Mouse (Mus musculus): Measurements from ENCODE around the gene Htr2a. TPM values are rescaled to one million over a fixed set of nuclear protein-coding genes. Genes with fewer than 3 reads are reported as not detected.
A peak's percentile ranks its signal among the peaks of the same experiment; 100 is the strongest.

Gene Htr2a
- polyA plus RNA-seq, 1 experiment: 10.4 TPM

DNA sequence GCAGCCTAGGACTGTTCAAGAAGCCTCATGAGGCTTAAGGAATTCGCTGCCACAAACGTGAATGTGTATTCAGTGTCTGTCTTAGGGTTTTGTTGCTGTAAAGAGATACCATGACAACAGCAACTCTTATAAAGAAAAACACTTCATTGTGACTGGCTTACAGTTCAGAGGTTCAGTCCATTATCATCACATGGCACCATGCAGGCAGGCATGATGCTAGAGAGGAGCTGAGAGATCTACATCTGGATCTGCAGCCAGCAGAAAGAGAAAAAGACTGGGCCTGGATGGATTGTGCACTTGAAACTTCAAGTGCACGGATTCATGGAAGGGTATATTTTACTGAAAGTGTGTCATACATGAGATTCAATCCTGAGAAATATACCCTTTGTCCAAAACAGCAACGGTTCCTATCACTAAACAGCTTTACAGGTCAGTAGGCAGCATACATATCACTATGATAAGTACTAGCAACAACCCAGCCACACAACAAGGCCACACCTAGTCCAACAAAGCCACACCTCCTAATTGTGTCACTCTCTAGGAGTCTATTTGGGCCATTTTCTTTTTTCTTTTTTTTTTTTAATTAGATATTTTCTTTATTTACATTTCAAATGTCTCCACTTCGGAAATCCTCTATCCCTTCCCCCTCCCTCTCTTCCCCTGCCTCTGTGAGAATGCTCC lies 43.8 kb downstream of the Htr2a start:
- TF ChIP-seq POLR2A (IDR thresholded peaks at IDR 0.05; ENCODE audit: extremely low read depth, insufficient read depth, low read length) (no peak), CTCF (IDR thresholded peaks at IDR 0.05; ENCODE audit: extremely low read depth, insufficient read depth, low read length) (no peak)
- H3K4me1 ChIP-seq (ENCODE audit: control insufficient read depth, insufficient read depth, low read length): no peaks in the 10 kb centered on the region
- no peak overlapping the region for H3K27ac ChIP-seq (ENCODE audit: insufficient read depth, low read length)
- no peak overlapping the region for H3K4me3 ChIP-seq (ENCODE audit: insufficient read depth, low read length)

DNA sequence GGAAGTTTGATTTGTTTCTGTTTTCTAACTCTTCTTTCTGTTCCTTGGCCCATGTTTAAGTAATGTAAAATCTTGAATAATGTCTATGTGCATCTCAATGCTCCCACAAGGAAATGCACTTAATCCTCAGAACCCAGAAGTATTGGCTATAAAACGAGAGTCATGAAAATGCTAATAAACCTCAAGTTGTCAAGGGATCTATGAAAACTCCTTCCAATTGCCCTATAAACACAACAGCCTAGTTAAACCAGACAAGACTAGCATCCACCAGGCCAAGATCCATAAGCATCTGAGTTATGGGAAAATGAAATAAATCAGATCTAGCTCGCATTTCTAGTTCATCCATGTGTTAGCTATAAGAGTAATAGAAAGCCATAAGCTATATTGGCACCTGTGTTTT lies 51.3 kb downstream of the Htr2a start:
- TF ChIP-seq CTCF (IDR thresholded peaks at IDR 0.05; ENCODE audit: extremely low read depth, insufficient read depth, low read length) (no peak), POLR2A (IDR thresholded peaks at IDR 0.05; ENCODE audit: extremely low read depth, insufficient read depth, low read length) (no peak)
- Histone ChIP-seq H3K4me3 (ENCODE audit: insufficient read depth, low read length) (no peak overlapping the region), H3K27ac (ENCODE audit: insufficient read depth, low read length) (no peak overlapping the region), H3K4me1 (ENCODE audit: control insufficient read depth, insufficient read depth, low read length) (no peaks in the 10 kb centered on the region)

DNA sequence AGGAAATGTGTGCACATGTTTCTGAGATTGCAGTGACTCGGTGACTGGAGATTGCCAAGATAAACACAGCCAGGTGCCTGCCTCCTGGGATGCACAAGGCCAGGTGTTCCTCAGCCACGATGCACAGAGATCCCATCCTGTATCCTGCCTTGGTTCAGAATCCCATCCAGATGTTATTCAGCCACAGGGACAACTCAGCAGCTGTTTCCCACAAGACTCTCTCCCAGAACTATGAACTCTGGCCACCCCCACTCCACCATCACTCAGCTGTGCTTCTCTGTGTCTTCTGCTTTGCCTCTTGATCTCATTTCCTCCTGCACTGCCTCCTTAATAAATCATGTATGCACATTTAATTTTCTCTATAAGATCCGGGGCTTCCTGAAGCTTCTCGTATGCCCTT lies 56.1 kb downstream of the Htr2a start:
- TF ChIP-seq POLR2A (IDR thresholded peaks at IDR 0.05; ENCODE audit: extremely low read depth, insufficient read depth, low read length): no peak
- no peak for TF ChIP-seq CTCF (IDR thresholded peaks at IDR 0.05; ENCODE audit: extremely low read depth, insufficient read depth, low read length)
- no peak overlapping the region for H3K27ac ChIP-seq (ENCODE audit: insufficient read depth, low read length)
- H3K4me3 ChIP-seq (ENCODE audit: insufficient read depth, low read length): no peak overlapping the region
- no peaks in the 10 kb centered on the region for H3K4me1 ChIP-seq (ENCODE audit: control insufficient read depth, insufficient read depth, low read length)

DNA sequence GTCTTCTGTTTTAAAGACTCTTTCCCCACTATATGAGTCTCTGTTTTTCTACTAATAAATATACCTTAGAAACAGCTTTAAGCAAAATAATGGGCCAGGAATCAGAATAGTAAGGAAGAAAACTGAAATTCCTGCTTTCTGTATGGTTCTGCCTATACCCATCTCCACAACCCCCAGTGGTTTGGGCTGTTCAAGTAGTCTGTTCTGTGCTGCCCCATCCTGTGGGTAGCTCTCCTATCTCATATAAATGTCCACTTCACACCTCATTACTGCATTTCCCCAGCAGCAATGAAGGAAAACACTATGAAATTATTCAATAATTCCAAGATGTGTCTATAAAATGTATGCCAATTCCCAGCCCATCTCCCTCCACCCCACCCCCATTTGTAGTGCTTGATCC lies 56.8 kb downstream of the Htr2a start:
- H3K4me3 ChIP-seq (ENCODE audit: insufficient read depth, low read length): no peak overlapping the region
- no peaks in the 10 kb centered on the region for H3K4me1 ChIP-seq (ENCODE audit: control insufficient read depth, insufficient read depth, low read length)
- H3K27ac ChIP-seq (ENCODE audit: insufficient read depth, low read length): no peak overlapping the region
- no peak for TF ChIP-seq CTCF (IDR thresholded peaks at IDR 0.05; ENCODE audit: extremely low read depth, insufficient read depth, low read length)
- TF ChIP-seq POLR2A (IDR thresholded peaks at IDR 0.05; ENCODE audit: extremely low read depth, insufficient read depth, low read length): no peak

DNA sequence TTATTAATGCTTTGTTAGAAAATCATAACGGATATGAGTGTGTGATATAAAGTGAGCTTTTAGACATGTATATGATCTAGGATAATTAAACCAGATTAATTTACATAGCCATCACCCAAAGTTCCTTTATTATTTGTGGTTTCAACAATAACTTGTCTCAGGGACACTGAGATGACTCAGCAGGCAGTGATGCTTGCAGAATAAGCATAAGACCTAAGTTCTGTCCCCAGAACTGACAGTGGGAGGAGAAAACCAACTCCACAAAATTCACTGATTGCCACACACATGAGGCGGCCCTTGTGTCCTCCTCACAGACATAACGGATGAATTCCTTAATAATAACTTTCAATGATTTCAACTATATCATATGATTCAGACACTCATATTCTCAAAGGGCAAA lies 58.6 kb downstream of the Htr2a start:
- H3K27ac ChIP-seq (ENCODE audit: insufficient read depth, low read length): no peak overlapping the region
- TF ChIP-seq POLR2A (IDR thresholded peaks at IDR 0.05; ENCODE audit: extremely low read depth, insufficient read depth, low read length): no peak
- TF ChIP-seq CTCF (IDR thresholded peaks at IDR 0.05; ENCODE audit: extremely low read depth, insufficient read depth, low read length): no peak
- no peak overlapping the region for H3K4me3 ChIP-seq (ENCODE audit: insufficient read depth, low read length)
- H3K4me1 ChIP-seq (ENCODE audit: control insufficient read depth, insufficient read depth, low read length): no peaks in the 10 kb centered on the region

DNA sequence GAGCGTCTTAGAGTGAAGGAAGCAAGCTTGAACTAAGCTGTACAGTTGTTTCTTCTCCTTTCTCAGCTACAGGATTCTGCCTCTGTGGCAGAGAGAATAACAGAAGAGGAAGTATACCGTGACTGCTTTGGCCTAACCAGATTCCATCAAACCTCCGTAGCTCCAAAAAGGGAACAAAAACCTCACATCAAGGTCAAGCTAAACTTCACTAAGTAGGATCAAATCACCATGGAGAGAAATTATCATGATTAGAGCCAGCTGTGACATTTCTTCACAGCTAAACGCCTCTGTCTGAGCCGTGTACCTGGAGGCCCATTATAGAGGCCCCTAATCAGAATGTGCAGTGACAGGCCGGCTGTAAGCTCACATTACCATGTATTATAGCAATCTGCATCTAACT lies 63.3 kb downstream of the Htr2a start:
- Histone ChIP-seq H3K4me1 (ENCODE audit: control insufficient read depth, insufficient read depth, low read length) (no peaks in the 10 kb centered on the region), H3K4me3 (ENCODE audit: insufficient read depth, low read length) (no peak overlapping the region), H3K27ac (ENCODE audit: insufficient read depth, low read length) (no peak overlapping the region)
- no peak for TF ChIP-seq CTCF (IDR thresholded peaks at IDR 0.05; ENCODE audit: extremely low read depth, insufficient read depth, low read length)
- no peak for TF ChIP-seq POLR2A (IDR thresholded peaks at IDR 0.05; ENCODE audit: extremely low read depth, insufficient read depth, low read length)

DNA sequence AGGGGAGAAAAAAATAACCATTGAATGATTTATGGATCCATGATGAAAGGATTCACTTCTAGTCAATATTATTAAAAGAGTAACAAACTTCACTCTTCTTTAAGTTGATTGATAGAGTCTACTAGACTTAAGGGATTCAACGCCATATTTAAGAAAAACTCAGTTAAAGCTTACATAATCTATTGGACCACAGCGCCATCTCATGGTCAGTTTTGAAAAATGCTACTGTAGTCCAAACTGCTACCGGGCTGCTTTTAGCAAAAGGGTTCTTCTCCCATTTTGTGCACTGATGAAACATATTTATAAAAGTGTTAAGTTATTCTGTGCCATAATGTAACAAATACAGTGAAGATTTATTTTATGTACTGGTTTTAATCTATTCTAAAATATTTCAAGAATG lies 68.4 kb downstream of the Htr2a start:
- Histone ChIP-seq H3K4me1 (ENCODE audit: control insufficient read depth, insufficient read depth, low read length) (no peaks in the 10 kb centered on the region), H3K27ac (ENCODE audit: insufficient read depth, low read length) (no peak overlapping the region), H3K4me3 (ENCODE audit: insufficient read depth, low read length) (no peak overlapping the region)
- peak; percentile 45; the same call in 1 of the 2 replicates for TF ChIP-seq CTCF (IDR thresholded peaks at IDR 0.05; ENCODE audit: extremely low read depth, insufficient read depth, low read length)
- no peak for TF ChIP-seq POLR2A (IDR thresholded peaks at IDR 0.05; ENCODE audit: extremely low read depth, insufficient read depth, low read length)

DNA sequence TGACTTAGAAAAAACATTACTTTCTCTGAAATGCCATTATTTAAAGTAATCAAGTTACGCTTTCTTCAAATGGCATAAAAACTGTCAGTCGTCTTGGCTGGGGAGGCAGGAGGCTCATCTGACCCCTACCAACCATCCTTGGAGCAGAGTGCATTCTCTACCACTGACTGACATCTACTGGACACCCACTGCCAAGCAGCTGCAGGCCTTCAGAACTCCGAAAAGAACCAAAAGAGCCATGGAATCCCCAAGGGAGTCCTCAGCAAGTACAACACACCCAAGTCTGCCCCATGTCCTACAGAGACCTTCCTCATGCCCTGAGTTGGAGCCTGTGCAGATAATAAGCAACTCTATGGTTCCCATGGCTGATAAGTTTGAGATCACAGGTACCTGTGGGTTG lies 82.9 kb downstream of the Htr2a start:
- TF ChIP-seq POLR2A (IDR thresholded peaks at IDR 0.05; ENCODE audit: extremely low read depth, insufficient read depth, low read length): no peak
- peak; percentile 38 for TF ChIP-seq CTCF (IDR thresholded peaks at IDR 0.05; ENCODE audit: extremely low read depth, insufficient read depth, low read length)
- H3K4me3 ChIP-seq (ENCODE audit: insufficient read depth, low read length): no peak overlapping the region
- no peaks in the 10 kb centered on the region for H3K4me1 ChIP-seq (ENCODE audit: control insufficient read depth, insufficient read depth, low read length)
- no peak overlapping the region for H3K27ac ChIP-seq (ENCODE audit: insufficient read depth, low read length)

DNA sequence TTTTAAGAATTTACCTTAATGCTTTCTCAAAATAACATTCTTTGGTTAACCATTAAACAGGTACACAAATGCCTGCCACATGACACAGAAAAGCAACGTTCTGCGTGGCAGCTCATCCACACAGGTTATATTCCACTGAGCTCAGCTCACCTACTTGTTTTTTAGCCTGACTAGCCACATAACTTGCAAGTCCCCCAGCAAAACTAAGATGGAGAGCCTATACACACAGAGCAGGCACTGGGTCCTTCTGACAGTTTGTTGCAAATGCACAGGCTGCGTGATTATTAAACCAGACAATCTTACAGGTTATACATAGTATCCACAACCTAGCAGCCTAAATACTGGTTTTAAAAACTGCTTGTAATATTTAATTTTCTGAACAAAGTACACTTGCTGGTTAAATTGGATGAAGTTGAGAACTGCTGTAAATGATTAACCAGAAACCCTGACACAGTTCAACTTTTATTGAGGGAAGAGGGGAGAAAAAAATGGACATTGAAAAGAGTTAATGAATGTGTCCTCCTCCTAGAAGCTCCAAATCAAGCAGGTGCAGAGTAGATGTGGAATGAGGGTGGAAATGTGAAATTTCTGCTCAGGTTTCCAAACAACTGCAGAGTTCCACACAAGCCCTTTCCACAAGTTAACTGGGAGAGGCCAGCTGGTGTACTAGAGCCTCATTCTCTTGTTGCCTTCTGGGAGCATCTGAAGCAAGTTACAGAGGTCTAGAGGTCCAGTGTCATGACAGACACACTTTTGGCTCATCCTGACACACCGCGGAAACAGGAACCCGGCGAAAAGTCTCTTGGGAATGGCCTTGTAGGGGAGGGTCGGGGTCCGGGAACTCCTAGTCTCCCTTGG lies 90.8 kb downstream of the Htr2a start:
- Histone ChIP-seq H3K4me1 (ENCODE audit: control insufficient read depth, insufficient read depth, low read length) (no peaks in the 10 kb centered on the region), H3K27ac (ENCODE audit: insufficient read depth, low read length) (no peak overlapping the region), H3K4me3 (ENCODE audit: insufficient read depth, low read length) (peak overlapping the region; percentile 71)
- TF ChIP-seq POLR2A (IDR thresholded peaks at IDR 0.05; ENCODE audit: extremely low read depth, insufficient read depth, low read length) (no peak), CTCF (IDR thresholded peaks at IDR 0.05; ENCODE audit: extremely low read depth, insufficient read depth, low read length) (no peak)
